Mouse (Mus musculus) C2C12 (cell line): Measurements from ENCODE around the gene Trp73. TPM values are rescaled to one million over a fixed set of nuclear protein-coding genes. Genes with fewer than 3 reads are reported as not detected.

Source experiments
- H3K27me3 ChIP-seq: one replicate; pipeline ENCODE4 v1.6.1; 2011; ENCODE audit not compliant: control insufficient read depth, insufficient read depth, insufficient read length
- H3K36me3 ChIP-seq: one replicate; pipeline ENCODE4 v1.6.1; 2011; ENCODE audit not compliant: control insufficient read depth, insufficient read depth
- H3K4me3 ChIP-seq: one replicate; pipeline ENCODE4 v1.5.1; 2011; ENCODE audit warnings: mild to moderate bottlenecking, control low read depth; ENCODE audit not compliant: poor library complexity, insufficient read depth, severe bottlenecking
- H3K79me2 ChIP-seq: one replicate; pipeline ENCODE4 v1.6.1; 2011; ENCODE audit not compliant: control insufficient read depth, insufficient read depth
- H3K79me3 ChIP-seq: one replicate; pipeline ENCODE4 v1.6.1; 2011; ENCODE audit warnings: low read depth, control low read depth
- H3ac ChIP-seq: one replicate; pipeline ENCODE3; 2011; ENCODE audit warnings: low read depth; ENCODE audit not compliant: control insufficient read depth, insufficient read length
- CEBPB ChIP-seq: IDR thresholded peaks from one replicate; pipeline ENCODE4 v1.6.1; 2011; ENCODE audit warnings: low read depth, mild to moderate bottlenecking, control low read depth, moderate library complexity
- CTCF ChIP-seq: IDR thresholded peaks from one replicate; pipeline ENCODE4 v1.5.1; 2011; ENCODE audit not compliant: control insufficient read depth, insufficient read depth, insufficient read length
- FOSL1 ChIP-seq: IDR thresholded peaks from one replicate; pipeline ENCODE4 v1.8.0; 2011; ENCODE audit warnings: mild to moderate bottlenecking, low read length; ENCODE audit not compliant: poor library complexity, insufficient read depth, severe bottlenecking
- MAX ChIP-seq: IDR thresholded peaks from one replicate; pipeline ENCODE4 v1.6.1; 2011; ENCODE audit warnings: mild to moderate bottlenecking, control low read depth
- MYOD1 ChIP-seq: IDR thresholded peaks from one replicate; pipeline ENCODE4 v1.6.1; 2011; ENCODE audit warnings: low read depth; ENCODE audit not compliant: control insufficient read depth, insufficient read length
- MYOG ChIP-seq: IDR thresholded peaks from one replicate; pipeline ENCODE4 v1.6.1; 2011; ENCODE audit not compliant: control insufficient read depth, insufficient read length; ENCODE audit errors: extremely low read depth
- USF1 ChIP-seq: IDR thresholded peaks from one replicate; pipeline ENCODE4 v1.6.1; 2011; ENCODE audit warnings: low read depth, mild to moderate bottlenecking, control low read depth, moderate library complexity
- polyA plus RNA-seq: library from polyadenylated mRNA; unstranded; fragments of >200 nt; fragmentation: generic; extraction: Trizol; gene quantifications from one replicate; pipeline ENCODE4 v1.2.1, GENCODE M21; 2012; ENCODE audit warnings: missing spikeins

The Trp73 gene
- polyA plus RNA-seq, 1 experiment: 0.01 TPM

GRCm38 (mm10) chr4:154177257-154177656 lies 37.2 kb upstream of the Trp73 start:
- Histone ChIP-seq H3K36me3 (no peaks in the 10 kb centered on the region), H3ac (no peak overlapping the region), H3K79me3 (no peaks in the 10 kb centered on the region), H3K27me3 (peaks cover 11% of the 10 kb centered on the region), H3K79me2 (no peaks in the 10 kb centered on the region), H3K4me3 (no peak overlapping the region)
- no peak for TF ChIP-seq MYOG
- no peak for TF ChIP-seq USF1
- TF ChIP-seq MYOD1: no peak
- TF ChIP-seq FOSL1: no peak
- TF ChIP-seq MAX: no peak
- no peak for TF ChIP-seq CEBPB
- no peak for TF ChIP-seq CTCF

DNA sequence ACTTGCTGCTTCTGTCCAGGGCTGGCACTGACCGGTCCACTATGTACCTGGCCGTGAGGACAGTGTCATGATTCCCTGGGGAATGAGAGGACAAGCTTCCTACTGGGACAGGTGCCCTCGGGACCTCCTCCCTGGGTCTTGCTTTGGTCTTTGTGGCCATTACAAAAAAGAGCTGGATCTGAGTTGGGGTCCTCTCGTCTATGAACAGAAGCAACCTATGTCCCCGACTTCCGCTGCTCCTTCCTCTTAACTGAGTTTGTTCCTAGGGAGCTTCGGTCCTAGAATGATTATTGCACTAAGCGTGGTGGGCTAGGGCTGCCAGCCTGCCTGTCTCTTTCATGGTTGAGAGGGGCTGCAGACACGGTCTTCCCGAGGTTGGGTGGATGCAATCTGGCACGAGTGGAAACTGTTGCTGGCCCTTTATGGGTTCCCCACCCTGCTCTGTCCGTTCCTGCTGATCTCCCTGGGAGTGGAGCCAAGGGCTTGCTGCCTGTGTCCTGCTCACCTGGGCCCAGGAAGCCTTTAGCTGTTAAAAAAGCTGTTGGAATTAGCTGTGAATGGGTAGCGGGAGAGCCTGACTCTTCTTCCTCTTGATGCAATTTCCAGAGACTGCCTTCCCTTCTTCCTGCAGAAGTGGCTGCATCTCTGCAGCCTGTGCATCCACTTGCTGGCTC lies 32.1 kb upstream of the Trp73 start:
- H3K79me2 ChIP-seq: no peaks in the 10 kb centered on the region
- no peak overlapping the region for H3ac ChIP-seq
- no peak overlapping the region for H3K4me3 ChIP-seq
- no peaks in the 10 kb centered on the region for H3K36me3 ChIP-seq
- TF ChIP-seq MYOG (no peak), MAX (no peak), FOSL1 (no peak), CEBPB (no peak), USF1 (no peak), MYOD1 (no peak)
- no peaks in the 10 kb centered on the region for H3K79me3 ChIP-seq
- peaks cover 49% of the 10 kb centered on the region for H3K27me3 ChIP-seq

DNA sequence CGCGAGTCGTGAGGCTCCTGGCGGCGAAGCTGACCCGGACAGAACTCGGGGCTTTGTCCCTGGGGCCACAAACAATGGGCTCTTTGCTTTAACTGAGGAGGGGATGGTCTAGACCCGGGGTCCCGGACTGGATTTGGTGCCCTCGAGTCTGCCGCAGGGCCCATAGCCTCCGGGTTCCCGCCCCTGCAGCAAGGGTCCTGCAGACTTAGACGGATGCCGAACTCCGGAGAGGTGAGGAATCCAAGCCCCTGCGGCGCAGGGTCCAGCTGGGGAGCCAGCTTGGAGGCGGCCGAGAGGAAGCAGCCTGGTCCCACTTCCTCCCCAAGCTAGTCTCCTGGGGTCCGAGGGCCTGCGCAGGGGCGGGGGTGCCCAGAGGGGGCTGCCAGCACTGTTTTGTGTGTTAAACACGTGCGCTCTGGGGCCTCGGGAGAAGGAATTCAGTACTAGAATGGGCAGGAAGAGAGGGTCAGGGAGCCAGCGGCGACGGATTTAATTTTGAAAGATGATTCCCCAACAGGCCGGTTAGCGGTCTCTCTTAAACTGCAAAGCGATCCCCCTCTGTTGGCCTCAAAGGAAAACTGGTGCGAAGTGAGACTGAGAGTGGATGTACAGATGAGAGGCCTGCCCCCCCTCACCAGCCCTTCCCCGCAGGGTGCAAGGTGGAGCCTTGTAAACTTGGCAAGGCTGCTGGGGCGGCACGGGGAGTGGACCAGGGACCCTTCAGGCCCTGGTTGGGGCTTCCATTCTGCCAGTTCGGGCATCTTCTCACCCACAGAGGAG lies 31.3 kb upstream of the Trp73 start:
- Histone ChIP-seq H3K79me2 (no peaks in the 10 kb centered on the region), H3K36me3 (no peaks in the 10 kb centered on the region), H3ac (no peak overlapping the region), H3K79me3 (no peaks in the 10 kb centered on the region), H3K27me3 (peaks cover 45% of the 10 kb centered on the region), H3K4me3 (no peak overlapping the region)
- TF ChIP-seq CEBPB (no peak), CTCF (no peak)

DNA sequence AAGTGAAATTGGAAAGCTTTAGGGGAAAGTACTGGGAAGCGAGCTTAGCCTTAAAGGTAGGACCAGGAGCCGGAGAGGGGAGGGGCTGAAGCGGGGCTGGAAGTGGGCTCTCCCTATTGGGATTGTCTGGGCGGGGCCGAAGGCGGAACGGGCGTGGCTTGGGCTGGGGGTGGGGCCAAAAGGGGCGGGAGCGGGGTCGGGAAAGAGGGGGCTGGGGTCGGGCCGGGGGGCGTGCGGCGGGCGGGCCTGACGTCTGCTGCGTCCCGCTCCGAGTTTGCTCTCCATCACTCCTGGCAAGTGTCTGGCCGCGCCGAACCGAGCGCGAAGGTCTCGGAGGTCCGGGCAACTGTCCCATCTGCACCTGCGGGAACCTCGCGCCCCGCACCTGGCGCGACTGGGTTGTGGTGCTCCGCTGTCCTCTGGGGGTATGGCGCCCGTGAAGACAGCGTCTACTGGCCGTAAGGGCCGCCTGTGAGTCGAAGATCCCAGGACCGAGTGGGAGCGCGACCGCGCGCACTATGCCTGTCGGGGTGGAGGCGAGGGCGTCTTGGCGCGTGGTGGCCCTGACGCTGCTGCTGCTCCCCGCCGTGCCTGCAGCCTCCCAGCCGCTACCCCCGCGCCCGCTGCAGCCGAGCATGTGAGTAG lies 30.6 kb upstream of the Trp73 start, which contains the start of gene Megf6:
Gene Megf6 (plus strand): TSS at position 225 of the 645 bp plus-strand sequence.
- TF ChIP-seq CEBPB (no peak), MAX (no peak), USF1 (no peak), FOSL1 (no peak), MYOG (no peak), MYOD1 (no peak), CTCF (no peak)
- Histone ChIP-seq H3K36me3 (no peaks in the 10 kb centered on the region), H3ac (no peak within 1 kb of the TSS), H3K4me3 (no peak within 1 kb of the TSS), H3K79me2 (no peaks in the 10 kb centered on the region), H3K79me3 (no peaks in the 10 kb centered on the region), H3K27me3 (peaks cover 45% of the 10 kb centered on the region)

GRCm38 (mm10) chr4:154170021-154170420 lies 30.0 kb upstream of the Trp73 start:
- H3K4me3 ChIP-seq: no peak overlapping the region

More at GRCm38 (mm10) chr4:154170021-154170420, 30.0 kb upstream of the Trp73 start:
- TF ChIP-seq MYOD1 (no peak), FOSL1 (no peak), MAX (no peak), USF1 (no peak), MYOG (no peak), CEBPB (no peak), CTCF (no peak)
- Histone ChIP-seq H3K79me2 (no peaks in the 10 kb centered on the region), H3K27me3 (peaks cover 45% of the 10 kb centered on the region), H3ac (no peak overlapping the region), H3K36me3 (no peaks in the 10 kb centered on the region), H3K79me3 (no peaks in the 10 kb centered on the region)
